Comparison of ENCODE assay signal across 34 mouse cellular contexts in the genomic region with DNA sequence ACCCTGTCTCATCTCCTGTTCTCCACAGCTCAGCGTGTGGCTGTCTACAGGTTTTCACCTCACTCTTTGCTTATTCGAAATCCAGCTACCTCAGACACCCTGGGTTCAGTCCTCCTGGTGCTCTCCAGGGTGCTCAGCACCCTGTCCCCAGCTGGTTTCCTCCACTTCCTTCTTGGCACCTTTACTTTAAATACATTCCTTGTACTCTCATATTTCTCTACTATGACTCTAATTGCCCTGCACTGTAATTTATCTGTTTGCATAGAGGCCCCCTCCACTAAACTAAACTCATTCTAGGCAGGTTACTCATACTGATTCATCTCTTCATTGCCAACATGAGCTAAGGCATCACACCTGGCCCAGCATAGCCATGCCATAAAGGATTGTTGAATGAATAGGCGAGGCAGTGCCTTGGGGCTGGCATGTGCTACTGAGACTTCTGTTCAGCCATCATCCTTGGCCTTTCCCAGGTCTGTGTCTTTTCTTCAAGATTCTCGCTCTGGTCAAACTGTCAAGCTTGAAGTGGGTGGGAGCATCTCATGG. TPM values are rescaled to one million over a fixed set of nuclear protein-coding genes. Genes with fewer than 3 reads are reported as not detected.
"Had no signal": no experiment of that assay in that cellular context is flagged by ENCODE, and none has a peak within 500 bp of the region (broad histone marks: within the 10 kb centered on the region; RNA-seq: fewer than 3 reads in every experiment).

No protein-coding gene starts in this region.

- DNase-seq: gastrocnemius, adult 2 months; gastrocnemius, postnatal 10 days; gastrocnemius, postnatal 25 days; heart, adult 2 months; heart, postnatal 14 days; heart, postnatal 36 days; kidney, adult 11 months; kidney, adult 2 months; kidney, adult 9 months; kidney, postnatal 14 days; kidney, postnatal 36 days; layer of hippocampus, postnatal 36 days; left cerebral cortex, postnatal 4 days had no signal

- H3K4me2 ChIP-seq: heart, embryonic 11.5 days; heart, embryonic 13.5 days; heart, embryonic 15.5 days; hindbrain, embryonic 14.5 days; kidney, embryonic 15.5 days; limb, embryonic 13.5 days; limb, embryonic 15.5 days; liver, embryonic 12.5 days had no signal

- ATAC-seq: hindbrain, postnatal 0 days; liver, embryonic 12.5 days had no signal

- H3K9me3 ChIP-seq: heart, embryonic 13.5 days; heart, embryonic 15.5 days; kidney, embryonic 15.5 days; limb, embryonic 15.5 days had no signal

- H3K4me3 ChIP-seq: gastrocnemius, adult 2 months; heart, adult 2 months; heart, embryonic 13.5 days; heart, embryonic 15.5 days; kidney, embryonic 15.5 days; layer of hippocampus, adult 2 months; limb, embryonic 13.5 days; limb, embryonic 15.5 days; liver, embryonic 12.5 days had no signal

- H3K27ac ChIP-seq: gastrocnemius, adult 2 months; heart, adult 2 months; heart, embryonic 13.5 days; heart, embryonic 15.5 days; hindbrain, embryonic 14.5 days; hindbrain, postnatal 0 days; kidney, embryonic 15.5 days; kidney, postnatal 0 days; layer of hippocampus, adult 2 months; limb, embryonic 13.5 days; limb, embryonic 15.5 days; liver, embryonic 12.5 days; liver, embryonic 14.5 days had no signal

- H3K9ac ChIP-seq: heart, embryonic 13.5 days; heart, embryonic 15.5 days; hindbrain, embryonic 14.5 days; kidney, embryonic 15.5 days; limb, embryonic 13.5 days; limb, embryonic 15.5 days; liver, embryonic 12.5 days; liver, embryonic 14.5 days had no signal

- H3K36me3 ChIP-seq: heart, embryonic 13.5 days; heart, embryonic 15.5 days; kidney, embryonic 15.5 days; limb, embryonic 13.5 days; limb, embryonic 15.5 days; liver, embryonic 12.5 days had no signal

- H3K4me1 ChIP-seq: liver, embryonic 12.5 days had no signal

- H3K27me3 ChIP-seq: heart, embryonic 13.5 days; heart, embryonic 15.5 days; kidney, embryonic 15.5 days; limb, embryonic 13.5 days; limb, embryonic 15.5 days; liver, embryonic 12.5 days had no signal

RNA-seq across cellular contexts. Expression of a gene that starts 16.2 kb away (rescaled TPM):
- total RNA-seq: gastrocnemius, adult 2 months; gastrocnemius, postnatal 10 days; gastrocnemius, postnatal 25 days; heart, adult 2 months; heart, postnatal 14 days; heart, postnatal 36 days; hindbrain, postnatal 0 days; layer of hippocampus, adult 2 months; layer of hippocampus, postnatal 10 days; layer of hippocampus, postnatal 36 days; left cerebral cortex, adult 18-20 months; left cerebral cortex, adult 8-10 months; left cerebral cortex, postnatal 10 days; left cerebral cortex, postnatal 25 days; left cerebral cortex, postnatal 4 days had no signal
- polyA plus RNA-seq: heart, adult 2 months; heart, embryonic 11.5 days; heart, embryonic 13.5 days; heart, embryonic 15.5 days; heart, postnatal 0 days; hindbrain, embryonic 11.5 days; hindbrain, embryonic 14.5 days; hindbrain, postnatal 0 days; kidney, adult 2 months; kidney, embryonic 15.5 days; kidney, postnatal 0 days; limb, embryonic 11.5 days; limb, embryonic 13.5 days; limb, embryonic 15.5 days; liver, embryonic 12.5 days had no signal

RNA-seq across cellular contexts. Expression of a gene that starts 49.9 kb away (rescaled TPM):
- total RNA-seq: liver, adult 2 months had no signal
